Mouse (Mus musculus): ENCODE results near the gene Kit. TPM values are rescaled to one million over a fixed set of nuclear protein-coding genes. Genes with fewer than 3 reads are reported as not detected.
A peak's percentile ranks its signal among the peaks of the same experiment; 100 is the strongest.

Gene Kit
- total RNA-seq, 2 experiments from 2014 or later, result 2.8 to 3.2 TPM

GRCm38 (mm10) chr5:75589552-75590346 is 15.0 kb downstream of the Kit start:
- peak in 1 of 2 experiments; percentile 12 for DNase-seq

- no peak for DNase-seq
Observed at GRCm38 (mm10) chr5:75590961-75591360, 16.2 kb downstream of the Kit start.

- no peak for DNase-seq
Observed at GRCm38 (mm10) chr5:75591567-75591966, 16.9 kb downstream of the Kit start.

- no peak for DNase-seq
Observed at GRCm38 (mm10) chr5:75595319-75595718, 20.6 kb downstream of the Kit start.

GRCm38 (mm10) chr5:75596211-75596610 is 21.5 kb downstream of the Kit start:
- DNase-seq, result peak in 1 of 2 experiments; percentile 22

- DNase-seq, result no peak
Observed at GRCm38 (mm10) chr5:75597316-75597715, 22.6 kb downstream of the Kit start.

- DNase-seq, result no peak
Observed at GRCm38 (mm10) chr5:75598491-75598890, 23.8 kb downstream of the Kit start.

GRCm38 (mm10) chr5:75599991-75600390 is 25.3 kb downstream of the Kit start:
- DNase-seq, result no peak

GRCm38 (mm10) chr5:75604238-75604637 is 29.5 kb downstream of the Kit start:
- no peak for DNase-seq

- DNase-seq, result peak; percentile 34 to 35
Observed at GRCm38 (mm10) chr5:75606898-75607297, 32.2 kb downstream of the Kit start.

GRCm38 (mm10) chr5:75607971-75608370 is 33.3 kb downstream of the Kit start:
- no peak for DNase-seq

GRCm38 (mm10) chr5:75612380-75612779 is 37.7 kb downstream of the Kit start:
- DNase-seq, result no peak

GRCm38 (mm10) chr5:75612926-75613325 is 38.2 kb downstream of the Kit start:
- no peak for DNase-seq

- DNase-seq, result no peak
Observed at GRCm38 (mm10) chr5:75615000-75615571, 40.4 kb downstream of the Kit start.

GRCm38 (mm10) chr5:75615624-75616023 is 40.9 kb downstream of the Kit start:
- DNase-seq, result no peak

GRCm38 (mm10) chr5:75622401-75622800 is 47.7 kb downstream of the Kit start:
- no peak for DNase-seq

- DNase-seq, result no peak
Observed at GRCm38 (mm10) chr5:75623007-75623406, 48.3 kb downstream of the Kit start.

GRCm38 (mm10) chr5:75623520-75623919 is 48.8 kb downstream of the Kit start:
- no peak for DNase-seq

- DNase-seq, result no peak
Observed at GRCm38 (mm10) chr5:75623993-75624706, 49.4 kb downstream of the Kit start.

- DNase-seq, result no peak
Observed at GRCm38 (mm10) chr5:75625059-75625458, 50.3 kb downstream of the Kit start.

- DNase-seq, result no peak
Observed at GRCm38 (mm10) chr5:75626284-75626683, 51.6 kb downstream of the Kit start.

GRCm38 (mm10) chr5:75626703-75627102 is 52.0 kb downstream of the Kit start:
- no peak for DNase-seq

GRCm38 (mm10) chr5:75632257-75632656 is 57.5 kb downstream of the Kit start:
- peak; percentile 9 to 13 for DNase-seq
